Mouse (Mus musculus) heart, postnatal 0 days (tissue): ENCODE measurements around the gene Mal. TPM values are rescaled to one million over a fixed set of nuclear protein-coding genes. Genes with fewer than 3 reads are reported as not detected.
"Not testable (repeated sequence)": the region's sequence is repeated elsewhere in the genome, so short reads cannot be mapped to it uniquely, and the experiment has no call there.

ENCODE experiments used
- ATAC-seq: fragments of 200-750 bp; cut with Nextera tagmentation; 2 replicates; pipeline ENCODE4 v1.8.0; 2017; ENCODE audit warnings: low read depth, moderate number of reproducible peaks, moderate library complexity; ENCODE audit not compliant: insufficient read depth
- DNase-seq: peaks from one replicate; pipeline ENCODE4 v3.0.0-alpha.2; 2016; ENCODE audit warnings: low spot score
- H3K27ac ChIP-seq: fragments of 300-500 bp; sonication (generic); 2 replicates; pipeline ENCODE4 v1.5.1; 2014; ENCODE audit warnings: low read depth, mild to moderate bottlenecking
- H3K27me3 ChIP-seq: fragments of 300-500 bp; sonication (generic); 2 replicates; pipeline ENCODE4 v1.6.1; 2014; ENCODE audit warnings: low read length, mixed read lengths; ENCODE audit not compliant: control insufficient read depth, insufficient read depth
- H3K36me3 ChIP-seq: fragments of 300-500 bp; sonication (generic); replicated peaks from 2 replicates; pipeline ENCODE4 v1.6.1; 2014; ENCODE audit warnings: low read length, mixed read lengths; ENCODE audit not compliant: control insufficient read depth, insufficient read depth
- H3K4me1 ChIP-seq: fragments of 300-500 bp; sonication (generic); 2 replicates; pipeline ENCODE4 v1.6.1; 2014; ENCODE audit warnings: antibody characterized with exemption; ENCODE audit not compliant: control insufficient read depth, insufficient read depth
- H3K4me2 ChIP-seq: fragments of 300-500 bp; sonication (generic); 2 replicates; pipeline ENCODE4 v1.6.1; 2014; ENCODE audit warnings: low read depth, mild to moderate bottlenecking, low read length, moderate library complexity
- H3K4me3 ChIP-seq: fragments of 300-500 bp; sonication (generic); 2 replicates; pipeline ENCODE4 v1.5.1; 2014; ENCODE audit warnings: low read depth, low read length
- H3K9ac ChIP-seq: fragments of 300-500 bp; sonication (generic); replicated peaks from 2 replicates; pipeline ENCODE4 v1.6.1; 2014; ENCODE audit warnings: low read depth, low read length, mixed read lengths
- H3K9me3 ChIP-seq: fragments of 300-500 bp; sonication (generic); replicated peaks from 2 replicates; pipeline ENCODE4 v1.6.1; 2016; ENCODE audit warnings: low read length; ENCODE audit not compliant: control insufficient read depth
- CTCF ChIP-seq: IDR thresholded peaks from 2 replicates; pipeline ENCODE4 v1.5.1; 2016; ENCODE audit warnings: antibody characterized with exemption, control low read depth, low read depth
- EP300 ChIP-seq: IDR thresholded peaks from 2 replicates; pipeline ENCODE4 v1.6.1; 2016; ENCODE audit warnings: antibody characterized with exemption, low read depth
- WGBS: fragments of 180-500 bp; shearing (Covaris S2); extraction: QIAGEN DNeasy Blood & Tissue Kit; methylation state at CpG from one replicate; pipeline ENCODE4 v1.1.7; 2014; 5-methylcytosine and 5-hydroxymethylcytosine counted together
- polyA plus RNA-seq: library from polyadenylated mRNA; unstranded; fragments of >200 nt; fragmentation: Nextera tagmentation; extraction: Ambion mirVana; gene quantifications from 2 replicates; pipeline ENCODE4 v1.2.1, GENCODE M21; 2015
- total RNA-seq: library from RNA; depleted of rRNA; stranded (reverse); fragments of >200 nt; gene quantifications from 2 replicates; pipeline ENCODE4 v1.2.3, GENCODE M21; 2014; ENCODE audit warnings: low replicate concordance

Mal gene
- total and polyA plus RNA-seq, 2 experiments from 2014 or later = 1.7 to 11.3 TPM

DNA sequence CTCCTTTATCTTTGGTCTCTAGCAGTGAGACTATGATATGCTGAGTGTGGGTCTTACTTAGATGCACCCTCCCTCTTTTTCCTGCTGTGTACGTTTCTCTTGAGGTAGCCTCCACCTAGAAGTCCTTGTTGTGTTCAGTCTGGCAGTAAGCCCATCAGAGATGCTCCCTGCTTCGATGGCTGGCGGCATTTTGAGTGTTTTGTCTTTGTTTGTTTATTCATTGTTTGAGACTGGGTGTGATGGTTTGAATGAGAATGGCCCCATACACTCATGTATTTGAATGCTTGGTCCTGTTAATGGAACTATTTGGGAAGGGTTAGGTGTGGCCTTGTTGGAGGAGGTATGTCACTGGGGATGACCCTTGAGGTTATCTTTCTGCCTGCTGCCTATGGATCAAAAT is 51.3 kb downstream of the Mal start:
- 82% methylated on average over 3 of the region's 3 CpGs for WGBS
- no peak overlapping the region for H3K9ac ChIP-seq
- H3K4me3 ChIP-seq = no peak overlapping the region
- no peak overlapping the region for H3K27ac ChIP-seq
- TF ChIP-seq CTCF (no peak), EP300 (no peak)
- DNase-seq = no peak
- H3K27me3 ChIP-seq = no peaks in the 10 kb centered on the region
- ATAC-seq = no peak
- H3K4me2 ChIP-seq = no peak overlapping the region
- no peaks in the 10 kb centered on the region for H3K9me3 ChIP-seq
- peaks cover 51% of the 10 kb centered on the region for H3K36me3 ChIP-seq
- no peaks in the 10 kb centered on the region for H3K4me1 ChIP-seq

GRCm38 (mm10) chr2:127603383-127603782 is 53.1 kb downstream of the Mal start:
- not testable (repeated sequence) for H3K9ac ChIP-seq, H3K9me3 ChIP-seq, H3K27ac ChIP-seq, H3K4me2 ChIP-seq, H3K4me3 ChIP-seq, H3K27me3 ChIP-seq, DNase-seq, H3K4me1 ChIP-seq
- 52% methylated on average over 5 of the region's 8 CpGs for WGBS
- ATAC-seq = peak; percentile 39; the same call in 1 of the 2 replicates
- H3K36me3 ChIP-seq = peaks cover 68% of the 10 kb centered on the region

- 61% methylated on average over 4 of the region's 4 CpGs for WGBS
- TF ChIP-seq CTCF (peak; percentile 23), EP300 (no peak)
- peak overlapping the region; percentile 20; the same call in 1 of the 2 replicates for H3K4me2 ChIP-seq
- no peak overlapping the region for H3K27ac ChIP-seq
- no peak for ATAC-seq
- H3K36me3 ChIP-seq = peaks cover 47% of the 10 kb centered on the region
- DNase-seq = peak; percentile 17
- peaks cover 6% of the 10 kb centered on the region; the same call in 1 of the 2 replicates for H3K4me1 ChIP-seq
- H3K27me3 ChIP-seq = no peaks in the 10 kb centered on the region
- no peak overlapping the region for H3K4me3 ChIP-seq
- no peak overlapping the region for H3K9ac ChIP-seq
- no peaks in the 10 kb centered on the region for H3K9me3 ChIP-seq
Observed at GRCm38 (mm10) chr2:127590840-127591239, 65.7 kb downstream of the Mal start.

DNA sequence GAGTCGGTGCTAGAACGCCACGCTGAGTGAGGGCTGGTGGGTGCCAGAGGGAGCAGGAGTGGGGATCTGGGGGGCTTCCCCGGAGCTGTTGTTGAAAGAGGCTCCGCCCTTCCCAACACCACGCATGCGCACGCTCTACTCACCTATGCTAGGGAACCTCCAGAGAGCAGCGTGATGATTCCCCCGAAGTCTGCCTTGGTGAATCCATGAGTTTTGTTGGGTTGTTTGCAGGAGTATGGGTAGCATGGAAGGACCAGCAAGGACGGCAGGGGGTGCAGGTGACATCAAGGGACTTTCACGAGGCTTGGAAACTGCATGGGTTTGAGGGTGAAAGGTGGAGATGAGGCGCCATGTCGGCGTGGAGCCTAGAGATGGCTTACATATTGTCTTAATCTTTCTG is 66.3 kb downstream of the Mal start:
- H3K4me2 ChIP-seq = peak overlapping the region; percentile 20; the same call in 1 of the 2 replicates
- H3K36me3 ChIP-seq = peaks cover 40% of the 10 kb centered on the region
- no peak overlapping the region for H3K4me3 ChIP-seq
- H3K9me3 ChIP-seq = no peaks in the 10 kb centered on the region
- TF ChIP-seq CTCF = no peak
- no peak for TF ChIP-seq EP300
- H3K27me3 ChIP-seq = no peaks in the 10 kb centered on the region
- H3K4me1 ChIP-seq = peaks cover 6% of the 10 kb centered on the region; the same call in 1 of the 2 replicates
- no peak overlapping the region for H3K9ac ChIP-seq
- no peak overlapping the region for H3K27ac ChIP-seq
- 67% methylated on average over 15 of the region's 15 CpGs for WGBS
- DNase-seq (no peak), ATAC-seq (no peak)

GRCm38 (mm10) chr2:127588897-127589296 is 67.6 kb downstream of the Mal start:
- no peak overlapping the region for H3K9ac ChIP-seq
- H3K4me3 ChIP-seq = no peak overlapping the region
- peaks cover 27% of the 10 kb centered on the region for H3K36me3 ChIP-seq
- no peaks in the 10 kb centered on the region for H3K9me3 ChIP-seq
- DNase-seq (no peak), ATAC-seq (no peak)
- TF ChIP-seq EP300 (no peak), CTCF (no peak)
- no peak overlapping the region for H3K27ac ChIP-seq
- H3K4me2 ChIP-seq = no peak overlapping the region
- H3K27me3 ChIP-seq = no peaks in the 10 kb centered on the region
- WGBS = 91% methylated on average over 9 of the region's 9 CpGs
- peaks cover 16% of the 10 kb centered on the region for H3K4me1 ChIP-seq

GRCm38 (mm10) chr2:127587514-127587844 is 69.0 kb downstream of the Mal start:
- Histone ChIP-seq H3K27ac (peak overlapping the region; percentile 86), H3K4me1 (peaks cover 17% of the 10 kb centered on the region), H3K27me3 (no peaks in the 10 kb centered on the region), H3K9me3 (no peaks in the 10 kb centered on the region), H3K4me3 (peak overlapping the region; percentile 94), H3K4me2 (peak overlapping the region; percentile 83), H3K9ac (peak overlapping the region; percentile 93), H3K36me3 (peaks cover 16% of the 10 kb centered on the region)
- TF ChIP-seq CTCF (no peak), EP300 (no peak)
- DNase-seq (no peak), ATAC-seq (no peak; the same call in 1 of the 2 replicates)
- WGBS = under 1% methylated on average over 22 of the region's 22 CpGs
